Comparison of ENCODE assay signal across 8 mouse cellular contexts in the genomic region with DNA sequence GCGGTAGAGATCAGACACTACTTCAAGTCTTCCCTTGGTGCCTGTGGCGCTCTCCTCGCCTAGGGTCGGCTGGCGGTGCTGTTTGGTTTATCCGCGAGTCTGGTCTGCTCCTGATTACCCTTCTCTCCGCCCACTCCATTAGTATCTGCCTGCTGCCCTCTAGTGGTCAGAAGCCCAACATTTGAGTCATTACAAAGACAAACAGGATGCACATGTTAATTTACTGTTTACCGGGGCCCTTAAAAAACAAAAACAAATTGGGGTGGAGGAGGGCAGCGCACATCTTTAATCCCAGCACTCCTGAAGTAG. TPM values are rescaled to one million over a fixed set of nuclear protein-coding genes. Genes with fewer than 3 reads are reported as not detected.
DNase-seq lines count a peak whose midpoint lies in the region; ATAC-seq and TF ChIP-seq lines count a peak whose summit lies in the region.

No protein-coding gene starts in this region.

- peak; percentile 57 for DNase-seq in c-Kit-negative CD71-positive TER-119-positive erythroid progenitor cells, embryonic 14.5 days (ENCODE audit: low read depth, low spot score)
- peak; percentile 45 for DNase-seq in fibroblast of lung, adult 2 months (ENCODE audit: low read depth)
- DNase-seq in kidney, postnatal 14 days: peak; percentile 87
- peak; percentile 71 to 80 (median 73) for DNase-seq in liver, embryonic 14.5 days (ENCODE audit: low read depth in 3 of 3, low spot score in 3 of 3)
- peak; percentile 62 for DNase-seq in testis, postnatal 14 days (ENCODE audit: low spot score)

- TF ChIP-seq EP300 in liver, embryonic 14.5 days (IDR thresholded peaks at IDR 0.05; ENCODE audit: low read depth): 0 out of 2 replicates have a peak, but pooled peaks have one; percentile 23

- peak overlapping the region; percentile 77 for H3K4me3 ChIP-seq in E14TG2a.4 (replicated peaks; ENCODE audit: low read length)
- H3K4me3 ChIP-seq in heart, embryonic 15.5 days: peak overlapping the region; percentile 40
- peak overlapping the region; percentile 14 to 30; a peak in 3 of 4 replicates for H3K4me3 ChIP-seq in liver, embryonic 14.5 days (ENCODE audit: insufficient read depth in 1 of 2, low read depth in 2 of 2, low read length in 2 of 2)
- no peak overlapping the region for H3K4me3 ChIP-seq in neural tube, embryonic 12.5 days

- H3K36me3 ChIP-seq in E14TG2a.4 (ENCODE audit: insufficient read depth, low read length): peaks cover 50% of the 10 kb centered on the region
- peaks cover 15% of the 10 kb centered on the region; the same call in 1 of the 2 replicates for H3K36me3 ChIP-seq in heart, embryonic 15.5 days
- no peaks in the 10 kb centered on the region for H3K36me3 ChIP-seq in liver, embryonic 14.5 days (replicated peaks; ENCODE audit: control insufficient read depth, insufficient read depth, low read depth)
- peaks cover 27% of the 10 kb centered on the region for H3K36me3 ChIP-seq in neural tube, embryonic 12.5 days

- TF ChIP-seq CTCF in E14TG2a.4 (conservative IDR thresholded peaks at IDR 0.05; ENCODE audit: low read length): peak; percentile 70
- peak; percentile 92 for TF ChIP-seq CTCF in liver, embryonic 14.5 days (IDR thresholded peaks at IDR 0.05; ENCODE audit: low read depth)

- peak overlapping the region; percentile 61; the same call in 1 of the 2 replicates for H3K27ac ChIP-seq in heart, embryonic 15.5 days
- peak overlapping the region; percentile 9; the same call in 1 of the 2 replicates for H3K27ac ChIP-seq in liver, embryonic 14.5 days
- no peak overlapping the region for H3K27ac ChIP-seq in neural tube, embryonic 12.5 days

- H3K4me1 ChIP-seq in E14TG2a.4 (replicated peaks; ENCODE audit: low read depth, low read length): peaks cover 91% of the 10 kb centered on the region
- H3K4me1 ChIP-seq in heart, embryonic 15.5 days (replicated peaks): peaks cover 19% of the 10 kb centered on the region
- H3K4me1 ChIP-seq in liver, embryonic 14.5 days (replicated peaks; ENCODE audit: control insufficient read depth in 2 of 2, insufficient read depth in 2 of 2, low read length in 1 of 2): peaks cover 4% of the 10 kb centered on the region in 2 experiments; a peak in 2 of 4 replicates
- peaks cover 9% of the 10 kb centered on the region for H3K4me1 ChIP-seq in neural tube, embryonic 12.5 days

- 2% methylated on average over 10 of the region's 10 CpGs for WGBS in heart, embryonic 15.5 days
- under 1% methylated on average over 10 of the region's 10 CpGs for WGBS in liver, embryonic 14.5 days (ENCODE audit: insufficient replicate concordance)
- 1% methylated on average over 10 of the region's 10 CpGs for WGBS in neural tube, embryonic 12.5 days

- peak overlapping the region; percentile 45 for H3K9ac ChIP-seq in heart, embryonic 15.5 days
- H3K9ac ChIP-seq in liver, embryonic 14.5 days (replicated peaks): peak overlapping the region; percentile 50
- peak overlapping the region; percentile 44; the same call in 1 of the 2 replicates for H3K9ac ChIP-seq in neural tube, embryonic 12.5 days

- peak; percentile 37; the same call in 1 of the 2 replicates for ATAC-seq in heart, embryonic 15.5 days (replicated peaks; ENCODE audit: insufficient number of reproducible peaks, insufficient read depth, low FRiP score, low read depth)
- peak; percentile 73 for ATAC-seq in liver, embryonic 14.5 days (ENCODE audit: insufficient read depth)
- ATAC-seq in neural tube, embryonic 12.5 days (ENCODE audit: low FRiP score, low read depth): peak; percentile 80

- H3K9me3 ChIP-seq in E14TG2a.4 (ENCODE audit: low read length): peaks cover 5% of the 10 kb centered on the region; the same call in 1 of the 2 replicates
- no peaks in the 10 kb centered on the region for H3K9me3 ChIP-seq in heart, embryonic 15.5 days (replicated peaks)
- no peaks in the 10 kb centered on the region for H3K9me3 ChIP-seq in liver, embryonic 14.5 days (ENCODE audit: control insufficient read depth, low read length)
- H3K9me3 ChIP-seq in neural tube, embryonic 12.5 days: no peaks in the 10 kb centered on the region

- H3K4me2 ChIP-seq in heart, embryonic 15.5 days: peak overlapping the region; percentile 75
- H3K4me2 ChIP-seq in liver, embryonic 14.5 days (ENCODE audit: low read depth): peak overlapping the region; percentile 67
- peak overlapping the region; percentile 57 for H3K4me2 ChIP-seq in neural tube, embryonic 12.5 days (replicated peaks)

- no peaks in the 10 kb centered on the region for H3K27me3 ChIP-seq in E14TG2a.4 (ENCODE audit: insufficient read depth, low read length)
- H3K27me3 ChIP-seq in heart, embryonic 15.5 days: peaks cover 25% of the 10 kb centered on the region; the same call in 1 of the 2 replicates
- H3K27me3 ChIP-seq in liver, embryonic 14.5 days (ENCODE audit: control insufficient read depth, insufficient read depth, low read length): no peaks in the 10 kb centered on the region
- H3K27me3 ChIP-seq in neural tube, embryonic 12.5 days (replicated peaks): no peaks in the 10 kb centered on the region

RNA-seq across cellular contexts. Expression of a gene that starts 0.7 kb away (rescaled TPM):
- 1.4 and 2.6 TPM in 2 replicates for polyA plus RNA-seq in heart, embryonic 15.5 days (2015; fragmentation: Nextera tagmentation; extraction: Ambion mirVana)
- polyA plus RNA-seq in liver, embryonic 14.5 days (2012; rRNA removed): 0.57 and 0.58 TPM in 2 replicates
- 0.43 and 0.61 TPM in 2 replicates for polyA plus RNA-seq in liver, embryonic 14.5 days (2014; fragmentation: Nextera tagmentation; extraction: Ambion mirVana)
- polyA plus RNA-seq in neural tube, embryonic 12.5 days (2016; fragmentation: Nextera tagmentation; extraction: Ambion mirVana): 0.60 and 0.89 TPM in 2 replicates

RNA-seq across cellular contexts. Expression of a gene that starts 24.8 kb away (rescaled TPM):
- 47.2 and 63.0 TPM in 2 replicates for polyA plus RNA-seq in heart, embryonic 15.5 days (2015; fragmentation: Nextera tagmentation; extraction: Ambion mirVana)
- 7.3 and 8.4 TPM in 2 replicates for polyA plus RNA-seq in liver, embryonic 14.5 days (2012; rRNA removed)
- polyA plus RNA-seq in liver, embryonic 14.5 days (2014; fragmentation: Nextera tagmentation; extraction: Ambion mirVana): 23.0 and 24.2 TPM in 2 replicates
- 102 and 106 TPM in 2 replicates for polyA plus RNA-seq in neural tube, embryonic 12.5 days (2016; fragmentation: Nextera tagmentation; extraction: Ambion mirVana)

RNA-seq across cellular contexts. Expression of a gene that starts 54.5 kb away (rescaled TPM):
- 287 and 387 TPM in 2 replicates for polyA plus RNA-seq in heart, embryonic 15.5 days (2015; fragmentation: Nextera tagmentation; extraction: Ambion mirVana)
- polyA plus RNA-seq in liver, embryonic 14.5 days (2012; rRNA removed): 15.4 and 26.0 TPM in 2 replicates
- polyA plus RNA-seq in liver, embryonic 14.5 days (2014; fragmentation: Nextera tagmentation; extraction: Ambion mirVana): 136 and 146 TPM in 2 replicates
- 158 and 172 TPM in 2 replicates for polyA plus RNA-seq in neural tube, embryonic 12.5 days (2016; fragmentation: Nextera tagmentation; extraction: Ambion mirVana)
